Mouse (Mus musculus) forebrain, embryonic 15.5 days (tissue): ENCODE measurements at regions not wholly inside any gene's neighbourhood (a gene's known extent, or its start where the extent isn't known, plus 50 kb on each side); places are given as distances from the start of the nearest gene placed in this dataset.

ENCODE experiments used
- ATAC-seq: fragments of 200-750 bp; cut with Nextera tagmentation; replicated peaks from 2 replicates; pipeline ENCODE4 v1.8.0; 2017; ENCODE audit warnings: mild to moderate bottlenecking, moderate TSS enrichment, moderate library complexity
- H3K27ac ChIP-seq: fragments of 300-500 bp; sonication (generic); replicated peaks from 2 replicates; pipeline ENCODE4 v1.5.1; 2015; ENCODE audit warnings: mild to moderate bottlenecking, inconsistent platforms
- H3K27me3 ChIP-seq: fragments of 300-500 bp; sonication (generic); 2 replicates; pipeline ENCODE4 v1.6.1; 2015; ENCODE audit warnings: inconsistent platforms
- H3K36me3 ChIP-seq: fragments of 300-500 bp; sonication (generic); 2 replicates; pipeline ENCODE4 v1.6.1; 2015; ENCODE audit warnings: mild to moderate bottlenecking, inconsistent platforms
- H3K4me1 ChIP-seq: fragments of 300-500 bp; sonication (generic); 2 replicates; pipeline ENCODE4 v1.6.1; 2015; ENCODE audit warnings: inconsistent platforms
- H3K4me2 ChIP-seq: fragments of 300-500 bp; sonication (generic); replicated peaks from 2 replicates; pipeline ENCODE4 v1.6.1; 2015; ENCODE audit warnings: mild to moderate bottlenecking, inconsistent platforms
- H3K4me3 ChIP-seq: fragments of 300-500 bp; sonication (generic); 2 replicates; pipeline ENCODE4 v1.5.1; 2015; ENCODE audit warnings: mild to moderate bottlenecking, inconsistent platforms
- H3K9ac ChIP-seq: fragments of 300-500 bp; sonication (generic); replicated peaks from 2 replicates; pipeline ENCODE4 v1.6.1; 2015; ENCODE audit warnings: mild to moderate bottlenecking, inconsistent platforms
- H3K9me3 ChIP-seq: fragments of 300-500 bp; sonication (generic); 2 replicates; pipeline ENCODE4 v1.6.1; 2016; ENCODE audit warnings: inconsistent platforms
- WGBS: fragments of 180-500 bp; shearing (Covaris S2); methylation state at CpG from one replicate; pipeline ENCODE4 v1.1.7; 2015; ENCODE audit warnings: mixed read lengths; 5-methylcytosine and 5-hydroxymethylcytosine counted together

DNA sequence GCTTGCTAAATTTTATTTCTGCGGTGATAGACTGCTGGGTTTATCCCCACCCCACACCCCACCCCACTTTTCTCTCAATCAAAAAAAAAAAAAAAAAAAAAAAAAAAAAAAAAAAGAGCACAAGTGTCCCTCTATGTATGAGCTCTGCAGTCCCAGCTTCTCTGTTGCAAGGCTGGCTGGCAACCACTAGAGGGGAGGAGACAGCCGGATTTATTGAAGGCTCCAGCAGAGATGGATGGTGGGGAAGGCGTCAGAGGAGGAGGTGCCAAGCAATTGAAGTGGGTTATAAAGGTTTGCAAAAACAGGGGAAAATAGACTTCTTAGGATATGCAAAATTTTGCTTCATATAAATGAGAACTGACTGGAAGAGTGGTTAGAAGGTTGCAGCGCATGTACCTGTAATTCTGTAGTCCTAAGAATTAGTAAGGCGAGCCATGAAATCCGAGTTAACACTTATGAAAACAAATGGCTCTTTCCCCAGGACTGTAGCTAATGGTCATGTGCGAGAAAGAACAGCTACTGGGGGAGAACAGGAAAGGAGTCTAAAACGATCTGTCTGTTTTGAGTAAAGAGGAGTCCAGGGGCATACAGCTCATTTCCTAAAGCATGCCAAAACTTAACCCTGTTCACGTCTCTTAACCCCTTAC is 885.1 kb upstream of the Pou3f3 start:
- peak overlapping the region; percentile 84 for H3K27ac ChIP-seq
- WGBS: 3% methylated on average over 9 of the region's 9 CpGs

DNA sequence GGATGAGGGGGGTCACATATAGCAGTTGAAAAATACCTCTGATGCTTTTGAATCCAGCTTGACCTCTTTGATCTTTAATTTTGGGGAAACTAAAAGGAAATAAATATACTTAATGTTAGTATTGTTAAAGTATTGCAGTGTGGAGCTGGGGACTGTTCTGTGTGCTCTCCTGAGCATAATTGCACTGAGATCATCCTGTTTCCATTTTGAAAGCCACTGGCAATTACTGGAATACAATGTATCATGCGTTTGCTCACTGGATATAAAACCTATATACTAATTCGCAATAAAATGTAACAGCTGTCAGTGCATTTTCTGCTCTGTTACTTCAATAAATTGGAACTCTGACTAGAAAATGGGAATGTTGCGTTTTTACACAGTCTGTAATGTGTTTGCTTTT is 884.4 kb upstream of the Pou3f3 start:
- H3K27me3 ChIP-seq: no peaks in the 10 kb centered on the region
- ATAC-seq: no peak
- peak overlapping the region; percentile 38 for H3K4me2 ChIP-seq
- peak overlapping the region; percentile 27 for H3K9ac ChIP-seq
- H3K4me3 ChIP-seq: peak overlapping the region; percentile 23; the same call in 1 of the 2 replicates
- H3K36me3 ChIP-seq: no peaks in the 10 kb centered on the region
- peaks cover 43% of the 10 kb centered on the region for H3K4me1 ChIP-seq
- H3K27ac ChIP-seq: peak overlapping the region; percentile 84
- 18% methylated on average over 3 of the region's 3 CpGs for WGBS
- H3K9me3 ChIP-seq: no peaks in the 10 kb centered on the region

More for the DNA sequence above, 885.1 kb upstream of the Pou3f3 start:
- H3K4me3 ChIP-seq: peak overlapping the region; percentile 23
- peaks cover 43% of the 10 kb centered on the region for H3K4me1 ChIP-seq
- peak; percentile 88 for ATAC-seq
- H3K27me3 ChIP-seq: no peaks in the 10 kb centered on the region
- H3K9me3 ChIP-seq: no peaks in the 10 kb centered on the region
- H3K36me3 ChIP-seq: no peaks in the 10 kb centered on the region
- H3K9ac ChIP-seq: peak overlapping the region; percentile 27
- peak overlapping the region; percentile 38 for H3K4me2 ChIP-seq

DNA sequence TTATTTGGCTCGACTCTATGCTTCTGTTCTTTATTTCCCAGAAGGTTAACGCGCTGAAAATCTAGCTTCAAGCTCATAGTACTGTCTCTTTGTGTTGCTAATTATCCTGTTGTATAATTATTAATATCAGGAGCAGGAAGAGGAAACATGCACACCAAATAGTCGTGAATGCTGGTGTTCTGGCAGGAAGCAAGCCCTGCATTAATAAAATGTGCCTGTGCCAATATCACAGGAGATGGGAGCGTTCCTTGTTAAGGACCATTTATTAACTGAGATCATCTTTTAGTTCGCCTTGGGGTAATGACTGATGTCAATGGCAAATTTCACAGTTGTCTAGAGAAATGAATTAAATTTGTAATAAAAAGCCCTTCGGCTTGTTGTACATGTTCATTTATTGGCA is 883.5 kb upstream of the Pou3f3 start:
- H3K4me2 ChIP-seq: peak overlapping the region; percentile 28
- H3K27ac ChIP-seq: peak overlapping the region; percentile 84
- WGBS: 11% methylated on average over 7 of the region's 7 CpGs
- H3K36me3 ChIP-seq: no peaks in the 10 kb centered on the region
- H3K9me3 ChIP-seq: no peaks in the 10 kb centered on the region
- no peak overlapping the region for H3K4me3 ChIP-seq
- peaks cover 43% of the 10 kb centered on the region for H3K4me1 ChIP-seq
- ATAC-seq: no peak
- H3K9ac ChIP-seq: no peak overlapping the region
- no peaks in the 10 kb centered on the region for H3K27me3 ChIP-seq

DNA sequence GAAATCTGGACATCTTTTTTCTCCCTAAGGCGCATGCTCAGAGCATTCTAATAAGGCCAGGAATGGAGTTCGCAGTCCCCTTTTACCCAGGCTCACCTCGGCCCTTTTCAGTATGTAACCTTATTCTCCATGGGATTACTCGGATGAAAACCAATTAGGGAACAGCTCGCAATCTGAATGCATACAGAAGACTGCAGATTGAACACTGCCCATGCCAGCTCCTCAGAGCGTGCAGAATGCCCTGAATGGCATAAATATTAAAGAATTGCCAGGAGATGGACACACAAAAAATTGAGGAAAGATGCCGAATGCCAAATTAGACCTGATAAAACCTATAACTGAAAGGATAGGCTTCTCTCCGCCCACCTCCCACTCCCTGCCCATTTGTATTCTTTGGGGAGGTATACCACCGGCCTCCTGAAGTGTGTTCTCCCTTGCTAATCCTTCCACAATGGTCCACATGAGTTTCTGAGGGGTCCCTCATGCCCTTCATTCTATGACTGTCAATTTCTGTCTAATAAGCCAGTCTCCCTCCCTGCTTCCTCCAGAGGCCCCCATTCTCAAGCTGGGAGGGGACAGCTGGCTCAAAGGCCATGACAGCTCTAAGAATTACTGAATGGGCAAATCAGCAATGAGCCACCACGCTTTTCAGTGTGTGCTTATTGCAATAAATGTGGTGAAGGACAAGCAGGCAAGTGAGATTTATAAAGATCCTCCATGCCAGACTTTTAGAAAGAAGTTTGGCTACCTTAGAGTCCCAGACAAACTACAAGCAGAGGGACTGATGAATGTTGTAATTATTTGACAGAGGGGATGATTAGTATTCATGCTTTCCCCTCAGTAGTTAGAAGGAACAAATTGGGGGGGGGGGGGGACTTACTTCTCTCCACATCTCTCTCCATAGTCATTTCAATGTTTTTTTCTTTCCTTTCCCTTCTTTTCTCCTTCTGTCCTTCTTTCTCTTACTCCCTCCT is 881.2 kb upstream of the Pou3f3 start:
- H3K9ac ChIP-seq: peak overlapping the region; percentile 26; the same call in 1 of the 2 replicates
- 7% methylated on average over 10 of the region's 10 CpGs for WGBS
- peak overlapping the region; percentile 19 for H3K4me2 ChIP-seq
- peak overlapping the region; percentile 84 for H3K27ac ChIP-seq
- H3K4me3 ChIP-seq: no peak overlapping the region
- peaks cover 38% of the 10 kb centered on the region for H3K4me1 ChIP-seq
- no peaks in the 10 kb centered on the region for H3K9me3 ChIP-seq
- no peaks in the 10 kb centered on the region for H3K27me3 ChIP-seq
- ATAC-seq: peak; percentile 86
- no peaks in the 10 kb centered on the region for H3K36me3 ChIP-seq

DNA sequence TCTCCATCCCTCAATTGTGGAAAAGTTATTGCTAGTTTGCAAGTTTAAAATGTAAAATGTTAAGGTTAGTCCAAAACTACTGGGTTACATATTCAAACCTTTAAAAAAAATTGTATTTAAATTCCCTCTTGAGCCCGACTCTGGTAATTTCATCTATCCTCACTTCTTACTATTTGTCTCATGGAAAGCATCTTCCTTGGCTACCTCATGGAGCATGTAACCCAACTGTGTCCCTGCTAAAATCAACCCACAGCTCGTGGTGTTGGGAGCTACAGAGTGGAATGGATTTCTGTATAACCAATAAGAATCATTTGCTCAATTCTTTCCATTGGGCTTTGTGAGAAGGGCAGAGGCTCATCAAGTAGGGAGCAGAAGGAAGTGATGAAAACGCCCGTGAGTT is 880.5 kb upstream of the Pou3f3 start:
- no peak overlapping the region for H3K9ac ChIP-seq
- peak overlapping the region; percentile 84 for H3K27ac ChIP-seq
- no peak overlapping the region for H3K4me2 ChIP-seq
- H3K36me3 ChIP-seq: no peaks in the 10 kb centered on the region
- no peaks in the 10 kb centered on the region for H3K27me3 ChIP-seq
- no peaks in the 10 kb centered on the region for H3K9me3 ChIP-seq
- no peak for ATAC-seq
- H3K4me3 ChIP-seq: no peak overlapping the region
- H3K4me1 ChIP-seq: peaks cover 33% of the 10 kb centered on the region
- 30% methylated on average over 4 of the region's 4 CpGs for WGBS

DNA sequence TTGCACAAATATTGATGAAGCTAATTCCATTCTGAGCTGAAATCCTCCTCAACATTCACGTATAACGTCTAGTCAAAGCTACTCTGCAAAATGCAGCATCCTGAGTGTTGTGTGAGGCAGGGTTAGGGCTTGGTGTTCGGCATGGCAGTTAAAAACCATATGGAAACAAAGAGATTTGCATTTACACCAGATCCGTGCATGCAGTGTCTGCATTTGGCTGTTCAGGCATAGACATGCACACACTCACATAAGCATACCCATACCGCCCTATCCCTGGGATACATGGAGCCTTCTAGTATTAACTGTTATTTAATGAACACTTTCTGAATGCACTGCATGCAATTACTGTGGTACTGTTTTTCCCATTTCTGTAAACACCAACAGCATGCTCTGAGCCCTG is 872.8 kb upstream of the Pou3f3 start:
- Histone ChIP-seq H3K4me1 (peaks cover 14% of the 10 kb centered on the region; the same call in 1 of the 2 replicates), H3K4me2 (no peak overlapping the region), H3K9me3 (no peaks in the 10 kb centered on the region), H3K36me3 (no peaks in the 10 kb centered on the region), H3K27ac (peak overlapping the region; percentile 42), H3K9ac (no peak overlapping the region), H3K4me3 (no peak overlapping the region), H3K27me3 (no peaks in the 10 kb centered on the region)
- WGBS: 45% methylated on average over 5 of the region's 5 CpGs
- peak; percentile 77 for ATAC-seq

DNA sequence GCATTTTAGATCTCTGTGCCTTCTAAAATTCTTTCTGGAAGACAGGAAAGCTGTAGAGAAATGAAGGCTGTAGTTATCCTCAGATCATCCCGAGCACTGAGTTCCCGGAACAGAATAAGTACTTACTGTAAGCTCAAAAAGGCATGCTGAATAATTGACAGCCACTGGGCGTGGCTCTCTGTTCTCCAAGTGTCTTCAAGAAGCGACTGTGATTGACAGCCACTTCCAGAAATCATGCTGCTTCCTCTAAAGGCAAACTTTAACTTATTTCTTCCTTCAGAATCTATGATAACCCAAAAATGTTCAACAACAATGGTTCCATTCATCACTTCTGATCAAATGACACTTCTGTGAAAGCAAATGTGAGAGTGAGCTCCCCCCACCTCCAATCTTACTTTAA is 870.3 kb upstream of the Pou3f3 start:
- 64% methylated on average over 4 of the region's 4 CpGs for WGBS
- Histone ChIP-seq H3K36me3 (no peaks in the 10 kb centered on the region), H3K4me2 (no peak overlapping the region), H3K27ac (no peak overlapping the region), H3K9ac (no peak overlapping the region), H3K9me3 (no peaks in the 10 kb centered on the region), H3K4me3 (no peak overlapping the region), H3K4me1 (peaks cover 14% of the 10 kb centered on the region; the same call in 1 of the 2 replicates), H3K27me3 (no peaks in the 10 kb centered on the region)
- ATAC-seq: no peak

DNA sequence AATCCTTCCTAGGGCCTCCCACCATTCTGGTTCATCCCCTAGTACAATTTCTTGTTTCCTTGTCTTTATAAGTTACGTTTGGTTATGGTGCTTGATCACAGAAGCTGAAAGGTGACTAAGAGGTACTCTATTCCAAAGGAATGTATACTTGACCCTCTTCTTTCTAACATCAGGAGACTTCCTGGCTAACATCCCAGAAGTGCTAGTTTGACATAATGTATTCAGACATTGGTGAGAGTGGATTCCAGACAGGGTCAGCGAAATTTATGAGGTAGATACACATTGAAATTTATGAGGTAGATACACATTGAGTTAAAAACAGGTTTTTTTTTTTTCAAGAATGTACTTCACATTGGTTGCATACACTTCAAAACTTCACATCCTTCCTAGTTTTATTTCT is 863.9 kb upstream of the Pou3f3 start:
- no peak for ATAC-seq
- Histone ChIP-seq H3K9me3 (no peaks in the 10 kb centered on the region), H3K36me3 (no peaks in the 10 kb centered on the region), H3K9ac (no peak overlapping the region), H3K4me3 (no peak overlapping the region), H3K4me2 (no peak overlapping the region), H3K4me1 (no peaks in the 10 kb centered on the region; the same call in 1 of the 2 replicates), H3K27ac (no peak overlapping the region), H3K27me3 (no peaks in the 10 kb centered on the region)
- 66% methylated on average over 2 of the region's 2 CpGs for WGBS
